Mouse (Mus musculus) ES-E14 (cell line): ENCODE measurements around the gene Vmn2r21. TPM values are rescaled to one million over a fixed set of nuclear protein-coding genes. Genes with fewer than 3 reads are reported as not detected.

Source experiments
- total RNA-seq: library from RNA; depleted of rRNA; stranded (reverse); fragments of 300-350 nt; gene quantifications from 2 replicates; pipeline ENCODE4 v1.2.3, GENCODE M21; 2012; rRNA removed

Gene Vmn2r21
- total RNA-seq, 1 experiment, result not detected

Other genes with a start within 250 kb of the Vmn2r21 start
- not detected in 2 replicates for gene Clec4e, start 243.5 kb downstream of the Vmn2r21 start, total RNA-seq
- gene Vmn2r19, start 225.1 kb downstream of the Vmn2r21 start, total RNA-seq, result not detected in 2 replicates
- gene Vmn2r20, start 115.3 kb downstream of the Vmn2r21 start, total RNA-seq, result not detected in 2 replicates
- gene Vmn2r22, start 117.3 kb upstream of the Vmn2r21 start, total RNA-seq, result not detected in 2 replicates
- gene Vmn2r23, start 169.3 kb upstream of the Vmn2r21 start, total RNA-seq, result not detected in 2 replicates
- not detected in 2 replicates for gene Vmn2r24, start 245.5 kb upstream of the Vmn2r21 start, total RNA-seq